Mouse (Mus musculus): ENCODE data around the gene Asdurf. TPM values are rescaled to one million over a fixed set of nuclear protein-coding genes. Genes with fewer than 3 reads are reported as not detected.
A peak's percentile ranks its signal among the peaks of the same experiment; 100 is the strongest.

Asdurf gene
- polyA plus RNA-seq, 1 experiment: 48.5 TPM

DNA sequence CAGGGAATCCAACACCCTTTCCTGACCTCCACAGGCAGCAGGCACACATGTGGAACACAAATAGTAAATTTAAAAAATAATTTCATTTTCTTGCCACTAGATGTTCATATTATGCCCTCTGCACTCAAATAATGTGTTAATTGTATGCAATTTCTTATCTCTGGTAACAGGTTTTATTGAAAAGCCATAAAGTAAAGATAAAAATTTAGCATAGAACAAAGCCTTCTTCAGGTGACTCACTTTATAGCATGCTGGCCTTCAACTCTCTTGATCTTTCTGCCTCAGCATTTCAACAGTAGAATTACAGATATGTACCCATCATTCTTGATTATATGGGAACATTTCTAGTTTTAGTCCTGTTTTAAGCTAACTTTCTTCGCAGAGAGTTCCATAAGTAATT lies 28.1 kb downstream of the Asdurf start:
- H3K36me3 ChIP-seq (ENCODE audit: control insufficient read depth, insufficient read depth, low read length, poor library complexity, severe bottlenecking): peaks cover 2% of the 10 kb centered on the region

DNA sequence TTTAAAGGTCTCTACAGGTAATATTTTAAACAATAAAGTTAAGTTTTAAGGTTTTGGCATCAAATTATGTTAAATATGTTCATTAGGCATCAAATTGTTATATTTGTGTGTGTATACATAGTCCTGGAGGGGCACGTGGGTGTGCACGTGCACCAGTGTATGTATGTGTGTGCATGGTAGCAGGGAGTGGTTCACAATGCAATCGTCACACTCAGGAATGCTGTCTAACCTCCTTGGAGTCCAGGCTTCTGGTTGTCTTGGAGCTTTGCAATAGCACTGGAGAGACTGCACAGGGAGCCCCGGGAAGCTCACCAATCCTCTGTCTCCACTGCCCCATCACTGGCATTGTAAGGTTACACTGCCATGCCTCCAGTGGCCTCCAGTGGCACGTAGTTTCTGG lies 29.2 kb downstream of the Asdurf start:
- Histone ChIP-seq H3K27me3 (ENCODE audit: control insufficient read depth, insufficient read depth, low read length, poor library complexity, severe bottlenecking) (no peaks in the 10 kb centered on the region), H3K27ac (ENCODE audit: insufficient read depth, low read length) (no peak overlapping the region), H3K9ac (ENCODE audit: low read depth, poor library complexity, severe bottlenecking) (no peak overlapping the region), H3K9me3 (replicated peaks; ENCODE audit: control insufficient read depth, insufficient read depth, low read length, poor library complexity, severe bottlenecking) (no peaks in the 10 kb centered on the region), H3K4me1 (ENCODE audit: control insufficient read depth, insufficient read depth, low read length) (no peaks in the 10 kb centered on the region), H3K4me3 (ENCODE audit: low read depth, low read length) (no peak overlapping the region), H3K36me3 (ENCODE audit: control insufficient read depth, insufficient read depth, low read length, poor library complexity, severe bottlenecking) (peaks cover 2% of the 10 kb centered on the region)
- TF ChIP-seq POLR2A (IDR thresholded peaks at IDR 0.05; ENCODE audit: insufficient read depth, low read length): no peak
- no peak for TF ChIP-seq EP300 (IDR thresholded peaks at IDR 0.05; ENCODE audit: insufficient read depth, low read depth, low read length)
- no peak for TF ChIP-seq CTCF (IDR thresholded peaks at IDR 0.05; ENCODE audit: low read depth, low read length)

More for the DNA sequence above, 28.1 kb downstream of the Asdurf start:
- Histone ChIP-seq H3K27ac (ENCODE audit: insufficient read depth, low read length) (no peak overlapping the region), H3K27me3 (ENCODE audit: control insufficient read depth, insufficient read depth, low read length, poor library complexity, severe bottlenecking) (no peaks in the 10 kb centered on the region), H3K9me3 (replicated peaks; ENCODE audit: control insufficient read depth, insufficient read depth, low read length, poor library complexity, severe bottlenecking) (no peaks in the 10 kb centered on the region), H3K4me1 (ENCODE audit: control insufficient read depth, insufficient read depth, low read length) (no peaks in the 10 kb centered on the region), H3K4me3 (ENCODE audit: low read depth, low read length) (no peak overlapping the region), H3K9ac (ENCODE audit: low read depth, poor library complexity, severe bottlenecking) (no peak overlapping the region)
- no peak for TF ChIP-seq POLR2A (IDR thresholded peaks at IDR 0.05; ENCODE audit: insufficient read depth, low read length)
- TF ChIP-seq EP300 (IDR thresholded peaks at IDR 0.05; ENCODE audit: insufficient read depth, low read depth, low read length): no peak
- no peak for TF ChIP-seq CTCF (IDR thresholded peaks at IDR 0.05; ENCODE audit: low read depth, low read length)

DNA sequence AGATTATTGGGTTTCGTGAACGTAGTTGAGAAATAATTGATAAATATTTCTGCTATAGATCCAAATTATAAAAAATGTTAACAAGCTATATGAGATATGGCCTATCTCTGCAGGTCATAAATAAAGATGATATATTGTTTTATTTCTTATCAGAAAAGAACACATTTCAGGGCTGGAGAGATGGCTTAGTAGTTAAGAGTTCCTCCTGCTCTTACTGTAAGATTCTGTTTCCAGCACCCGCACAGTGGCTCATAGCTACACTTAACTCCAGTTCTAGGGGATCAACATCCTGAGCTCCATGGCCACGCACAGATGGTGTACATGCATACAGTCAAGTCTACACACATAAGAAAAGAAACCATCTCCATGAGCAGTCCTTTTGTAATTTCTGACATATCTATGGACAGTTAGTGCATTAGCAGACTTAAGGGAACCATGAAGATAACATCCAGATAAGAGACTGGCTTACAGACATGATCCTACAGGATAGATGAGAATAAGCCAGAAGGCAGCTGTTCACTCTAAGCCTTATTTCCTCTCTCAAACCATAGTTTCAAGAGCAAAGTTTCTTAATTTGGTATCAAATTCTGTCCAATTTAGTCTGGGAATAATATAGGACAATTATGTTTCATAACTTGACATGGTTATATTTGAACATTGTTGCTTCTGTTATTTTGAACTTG lies 30.6 kb downstream of the Asdurf start:
- TF ChIP-seq EP300 (IDR thresholded peaks at IDR 0.05; ENCODE audit: insufficient read depth, low read depth, low read length): no peak
- TF ChIP-seq POLR2A (IDR thresholded peaks at IDR 0.05; ENCODE audit: insufficient read depth, low read length): no peak
- Histone ChIP-seq H3K9me3 (replicated peaks; ENCODE audit: control insufficient read depth, insufficient read depth, low read length, poor library complexity, severe bottlenecking) (no peaks in the 10 kb centered on the region), H3K27ac (ENCODE audit: insufficient read depth, low read length) (no peak overlapping the region), H3K4me1 (ENCODE audit: control insufficient read depth, insufficient read depth, low read length) (no peaks in the 10 kb centered on the region), H3K36me3 (ENCODE audit: control insufficient read depth, insufficient read depth, low read length, poor library complexity, severe bottlenecking) (peaks cover 2% of the 10 kb centered on the region), H3K9ac (ENCODE audit: low read depth, poor library complexity, severe bottlenecking) (no peak overlapping the region), H3K4me3 (ENCODE audit: low read depth, low read length) (no peak overlapping the region), H3K27me3 (ENCODE audit: control insufficient read depth, insufficient read depth, low read length, poor library complexity, severe bottlenecking) (no peaks in the 10 kb centered on the region)

DNA sequence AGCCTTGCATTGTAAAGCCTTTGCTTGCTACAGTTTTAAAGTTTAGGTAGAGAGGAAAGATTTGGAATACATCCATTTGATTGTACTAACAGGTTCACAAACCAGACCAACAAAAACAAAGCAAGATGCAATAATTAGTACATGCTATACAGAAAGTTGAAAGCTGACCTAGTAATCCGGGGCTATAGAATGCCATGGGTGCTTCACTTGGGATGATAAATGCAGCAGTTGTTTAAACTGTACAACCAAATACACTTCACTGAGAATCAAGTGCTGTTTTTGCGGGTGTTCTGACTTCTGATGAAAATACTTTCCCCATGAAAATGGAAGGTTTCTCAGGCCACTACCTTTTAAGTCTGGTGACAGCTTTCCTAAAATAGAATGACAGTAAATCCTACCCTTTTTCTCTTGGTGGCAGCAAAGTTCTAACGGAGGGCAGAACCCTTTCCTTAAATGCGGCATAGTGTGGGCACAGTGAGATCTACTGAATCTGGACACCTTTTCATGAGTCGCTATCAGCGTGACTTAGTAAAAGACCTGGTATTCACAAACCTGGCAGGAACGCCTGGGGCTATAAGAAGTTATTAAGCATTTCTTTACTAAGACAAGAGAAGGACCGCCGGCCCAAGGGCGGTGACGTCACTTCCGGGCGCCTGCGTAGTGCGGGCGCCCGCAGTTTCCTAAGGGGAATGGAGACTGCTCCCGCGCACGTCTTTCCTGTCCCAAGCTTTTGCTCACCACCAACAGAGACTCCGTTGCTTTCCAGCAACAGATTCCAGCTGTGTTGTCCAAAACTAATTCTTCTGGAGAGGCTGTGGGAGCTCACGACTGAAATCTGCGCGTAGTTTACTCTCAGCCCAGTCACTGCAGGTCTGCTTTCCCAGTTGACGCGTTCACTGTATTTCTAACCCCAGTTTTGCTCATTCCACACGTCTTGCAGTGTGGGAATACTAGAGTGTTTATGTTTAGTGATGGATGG lies 39.1 kb downstream of the Asdurf start, which contains the start of gene Osgepl1:
Gene Osgepl1 (plus strand): TSS at position 636 of the 979 bp plus-strand sequence.
- no peaks in the 10 kb centered on the region for H3K27me3 ChIP-seq (ENCODE audit: control insufficient read depth, insufficient read depth, low read length, poor library complexity, severe bottlenecking)
- peak within 1 kb of the TSS; percentile 89 for H3K9ac ChIP-seq (ENCODE audit: low read depth, poor library complexity, severe bottlenecking)
- no peaks in the 10 kb centered on the region; the same call in none of the 2 replicates for H3K36me3 ChIP-seq (ENCODE audit: control insufficient read depth, insufficient read depth, low read length, poor library complexity, severe bottlenecking)
- H3K4me3 ChIP-seq (ENCODE audit: low read depth, low read length): peak within 1 kb of the TSS; percentile 99
- H3K9me3 ChIP-seq (replicated peaks; ENCODE audit: control insufficient read depth, insufficient read depth, low read length, poor library complexity, severe bottlenecking): no peaks in the 10 kb centered on the region
- peak within 1 kb of the TSS; percentile 53; the same call in 1 of the 2 replicates for H3K27ac ChIP-seq (ENCODE audit: insufficient read depth, low read length)
- TF ChIP-seq EP300 (IDR thresholded peaks at IDR 0.05; ENCODE audit: insufficient read depth, low read depth, low read length): no peak
- TF ChIP-seq CTCF (IDR thresholded peaks at IDR 0.05; ENCODE audit: low read depth, low read length): no peak
- no peak for TF ChIP-seq POLR2A (IDR thresholded peaks at IDR 0.05; ENCODE audit: insufficient read depth, low read length)
- H3K4me1 ChIP-seq (ENCODE audit: control insufficient read depth, insufficient read depth, low read length): no peaks in the 10 kb centered on the region

DNA sequence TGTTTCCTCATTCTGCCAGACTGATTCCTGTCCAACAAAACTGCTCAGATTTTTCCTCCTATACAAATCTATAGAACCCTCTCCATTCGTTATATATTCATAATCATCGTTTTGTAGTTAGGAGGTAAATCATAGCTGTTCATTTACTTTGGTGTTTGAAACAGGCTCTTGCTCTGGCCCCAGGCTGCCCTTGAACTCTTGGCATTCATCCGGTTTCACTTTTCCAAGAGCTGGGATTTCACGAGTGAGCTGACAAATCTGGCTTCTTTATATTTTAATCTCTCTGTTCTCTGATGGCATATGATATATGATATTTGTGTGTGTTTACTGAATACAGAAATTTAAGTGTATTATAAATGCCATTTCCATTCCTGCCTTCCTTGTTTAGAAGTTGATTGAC lies 51.9 kb downstream of the Asdurf start:
- no peak overlapping the region for H3K4me3 ChIP-seq (ENCODE audit: low read depth, low read length)
- no peaks in the 10 kb centered on the region for H3K4me1 ChIP-seq (ENCODE audit: control insufficient read depth, insufficient read depth, low read length)
- H3K27me3 ChIP-seq (ENCODE audit: control insufficient read depth, insufficient read depth, low read length, poor library complexity, severe bottlenecking): no peaks in the 10 kb centered on the region
- H3K9ac ChIP-seq (ENCODE audit: low read depth, poor library complexity, severe bottlenecking): no peak overlapping the region
- no peaks in the 10 kb centered on the region for H3K9me3 ChIP-seq (replicated peaks; ENCODE audit: control insufficient read depth, insufficient read depth, low read length, poor library complexity, severe bottlenecking)
- no peak overlapping the region for H3K27ac ChIP-seq (ENCODE audit: insufficient read depth, low read length)
- TF ChIP-seq CTCF (IDR thresholded peaks at IDR 0.05; ENCODE audit: low read depth, low read length): no peak
- TF ChIP-seq POLR2A (IDR thresholded peaks at IDR 0.05; ENCODE audit: insufficient read depth, low read length): no peak
- no peak for TF ChIP-seq EP300 (IDR thresholded peaks at IDR 0.05; ENCODE audit: insufficient read depth, low read depth, low read length)
- H3K36me3 ChIP-seq (ENCODE audit: control insufficient read depth, insufficient read depth, low read length, poor library complexity, severe bottlenecking): peaks cover 6% of the 10 kb centered on the region; the same call in 1 of the 2 replicates

Other genes starting within 250 kb of the Asdurf start
- 4.0 and 4.8 TPM in 2 replicates for gene 1700019A02Rik, start 165.0 kb downstream of the Asdurf start, polyA plus RNA-seq (2011; ENCODE audit: insufficient read depth, insufficient read length, low read depth, missing spikeins)
- 26.7 and 27.9 TPM in 2 replicates for gene Pms1, start 55.6 kb downstream of the Asdurf start, polyA plus RNA-seq (2011; ENCODE audit: insufficient read depth, insufficient read length, low read depth, missing spikeins)
- 21.6 and 27.7 TPM in 2 replicates for gene Ormdl1, start 55.5 kb downstream of the Asdurf start, polyA plus RNA-seq (2011; ENCODE audit: insufficient read depth, insufficient read length, low read depth, missing spikeins)
- gene Gm28778, start 55.5 kb downstream of the Asdurf start, polyA plus RNA-seq (2011; ENCODE audit: insufficient read depth, insufficient read length, low read depth, missing spikeins): not detected in 2 replicates
- gene Osgepl1, start 39.0 kb downstream of the Asdurf start, polyA plus RNA-seq (2011; ENCODE audit: insufficient read depth, insufficient read length, low read depth, missing spikeins): 24.5 and 26.1 TPM in 2 replicates
- gene Gm28551, start within 50 bp of the Asdurf start, polyA plus RNA-seq (2011; ENCODE audit: insufficient read depth, insufficient read length, low read depth, missing spikeins): not detected in 2 replicates
- gene Asnsd1, start 133 bp upstream of the Asdurf start, polyA plus RNA-seq (2011; ENCODE audit: insufficient read depth, insufficient read length, low read depth, missing spikeins): 86.8 and 95.0 TPM in 2 replicates